Mouse (Mus musculus): Measurements from ENCODE around the gene Ccdc171.

DNA sequence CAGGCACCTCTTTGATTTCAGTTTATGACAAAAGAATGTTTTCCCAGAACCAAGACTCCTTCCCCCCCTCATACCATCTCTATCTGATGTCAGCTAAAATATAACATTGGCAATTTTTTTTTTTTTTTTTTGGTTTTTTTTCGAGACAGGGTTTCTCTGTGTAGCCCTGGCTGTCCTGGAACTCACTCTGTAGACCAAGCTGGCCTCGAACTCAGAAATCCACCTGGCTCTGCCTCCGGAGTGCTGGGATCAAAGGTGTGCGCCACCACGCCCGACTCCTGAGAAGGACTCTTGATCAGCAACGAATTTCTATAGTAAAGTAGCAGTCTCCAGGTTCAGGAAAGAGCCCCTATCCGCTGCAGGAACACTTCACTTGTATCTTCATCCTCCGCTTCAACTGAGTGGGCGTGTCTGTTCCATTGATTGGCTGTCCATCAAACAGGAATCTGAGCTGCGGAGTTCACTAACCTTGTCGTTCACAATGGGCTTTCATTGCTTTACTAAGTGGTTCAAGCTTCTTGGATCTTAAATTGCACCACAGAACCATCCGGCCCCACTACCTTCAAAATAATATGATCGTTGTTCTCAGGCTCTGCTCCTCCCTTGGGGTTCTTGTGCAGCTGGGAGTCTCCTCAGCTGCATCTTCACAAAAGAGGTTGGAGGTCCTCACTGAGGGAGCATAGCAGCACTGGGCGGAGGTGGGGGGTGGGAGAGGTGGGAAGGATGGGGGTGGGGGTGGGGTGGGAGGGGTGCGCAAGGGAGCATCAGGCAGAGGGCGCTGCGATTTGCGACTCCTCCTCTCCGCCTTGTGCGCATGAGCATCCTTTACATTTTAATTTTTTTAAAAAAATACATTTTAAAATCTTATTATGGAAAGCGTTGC is 24.9 kb upstream of the Ccdc171 start:
- no peak for TF ChIP-seq CTCF (IDR thresholded peaks at IDR 0.05; ENCODE audit: insufficient read depth, low read length)
- no peak for TF ChIP-seq POLR2A (IDR thresholded peaks at IDR 0.05; ENCODE audit: borderline replicate concordance, extremely low read depth, low read depth, low read length)

All from lung, adult 2 months (tissue).